Mouse (Mus musculus): ENCODE results near the gene Veph1. TPM values are rescaled to one million over a fixed set of nuclear protein-coding genes. Genes with fewer than 3 reads are reported as not detected.

Gene Veph1
- total and polyA plus RNA-seq, 2 experiments from 2014 or later = 1.4 to 2.4 TPM

- Histone ChIP-seq H3K4me2 (ENCODE audit: low read depth, low read length, poor library complexity, severe bottlenecking) (no peak overlapping the region), H3K4me1 (ENCODE audit: insufficient read depth, low read length) (no peaks in the 10 kb centered on the region), H3K9me3 (ENCODE audit: low read length) (no peaks in the 10 kb centered on the region), H3K4me3 (ENCODE audit: low read depth, low read length) (no peak overlapping the region), H3K36me3 (ENCODE audit: insufficient read depth, low read length) (no peaks in the 10 kb centered on the region), H3K27me3 (ENCODE audit: insufficient read depth, low read length) (no peaks in the 10 kb centered on the region), H3K9ac (replicated peaks; ENCODE audit: low read length, poor library complexity, severe bottlenecking) (no peak overlapping the region), H3K27ac (ENCODE audit: low read depth, low read length) (no peak overlapping the region)
- DNase-seq (ENCODE audit: low spot score) (no peak), ATAC-seq (ENCODE audit: low FRiP score) (no peak)
- 53% methylated on average over 3 of the region's 3 CpGs for WGBS
- TF ChIP-seq CTCF (IDR thresholded peaks at IDR 0.05) = no peak
These were observed 194.1 kb downstream of the Veph1 start for GRCm38 (mm10) chr3:66102599-66102932.

GRCm38 (mm10) chr3:66101809-66102598 lies 194.6 kb downstream of the Veph1 start:
- 39% methylated on average over 11 of the region's 11 CpGs for WGBS
- H3K27ac ChIP-seq (ENCODE audit: low read depth, low read length) = no peak overlapping the region
- no peaks in the 10 kb centered on the region for H3K27me3 ChIP-seq (ENCODE audit: insufficient read depth, low read length)
- no peaks in the 10 kb centered on the region for H3K4me1 ChIP-seq (ENCODE audit: insufficient read depth, low read length)
- H3K4me2 ChIP-seq (ENCODE audit: low read depth, low read length, poor library complexity, severe bottlenecking) = no peak overlapping the region
- no peaks in the 10 kb centered on the region for H3K9me3 ChIP-seq (ENCODE audit: low read length)
- no peak for TF ChIP-seq CTCF (IDR thresholded peaks at IDR 0.05)
- H3K4me3 ChIP-seq (ENCODE audit: low read depth, low read length) = no peak overlapping the region
- DNase-seq (ENCODE audit: low spot score) (no peak), ATAC-seq (ENCODE audit: low FRiP score) (peak; percentile 62)
- H3K36me3 ChIP-seq (ENCODE audit: insufficient read depth, low read length) = no peaks in the 10 kb centered on the region
- H3K9ac ChIP-seq (replicated peaks; ENCODE audit: low read length, poor library complexity, severe bottlenecking) = no peak overlapping the region

GRCm38 (mm10) chr3:66101074-66101473 lies 195.6 kb downstream of the Veph1 start:
- Histone ChIP-seq H3K4me2 (ENCODE audit: low read depth, low read length, poor library complexity, severe bottlenecking) (no peak overlapping the region), H3K27me3 (ENCODE audit: insufficient read depth, low read length) (no peaks in the 10 kb centered on the region), H3K27ac (ENCODE audit: low read depth, low read length) (no peak overlapping the region), H3K4me3 (ENCODE audit: low read depth, low read length) (no peak overlapping the region), H3K4me1 (ENCODE audit: insufficient read depth, low read length) (no peaks in the 10 kb centered on the region), H3K9ac (replicated peaks; ENCODE audit: low read length, poor library complexity, severe bottlenecking) (no peak overlapping the region), H3K9me3 (ENCODE audit: low read length) (no peaks in the 10 kb centered on the region), H3K36me3 (ENCODE audit: insufficient read depth, low read length) (no peaks in the 10 kb centered on the region)
- WGBS = 74% methylated on average over 2 of the region's 2 CpGs
- ATAC-seq (ENCODE audit: low FRiP score) (no peak), DNase-seq (ENCODE audit: low spot score) (no peak)
- TF ChIP-seq CTCF (IDR thresholded peaks at IDR 0.05) = no peak

- no peak overlapping the region for H3K27ac ChIP-seq (ENCODE audit: low read depth, low read length)
- no peaks in the 10 kb centered on the region for H3K9me3 ChIP-seq (ENCODE audit: low read length)
- DNase-seq (ENCODE audit: low spot score) (no peak), ATAC-seq (ENCODE audit: low FRiP score) (no peak)
- TF ChIP-seq CTCF (IDR thresholded peaks at IDR 0.05) = no peak
- no peak overlapping the region for H3K4me2 ChIP-seq (ENCODE audit: low read depth, low read length, poor library complexity, severe bottlenecking)
- no peaks in the 10 kb centered on the region for H3K27me3 ChIP-seq (ENCODE audit: insufficient read depth, low read length)
- WGBS = 78% methylated on average over 2 of the region's 2 CpGs
- no peaks in the 10 kb centered on the region for H3K4me1 ChIP-seq (ENCODE audit: insufficient read depth, low read length)
- no peak overlapping the region for H3K4me3 ChIP-seq (ENCODE audit: low read depth, low read length)
- no peak overlapping the region for H3K9ac ChIP-seq (replicated peaks; ENCODE audit: low read length, poor library complexity, severe bottlenecking)
- no peaks in the 10 kb centered on the region for H3K36me3 ChIP-seq (ENCODE audit: insufficient read depth, low read length)
These were observed 204.9 kb downstream of the Veph1 start for GRCm38 (mm10) chr3:66091746-66092145.

- Histone ChIP-seq H3K36me3 (ENCODE audit: insufficient read depth, low read length) (no peaks in the 10 kb centered on the region), H3K27ac (ENCODE audit: low read depth, low read length) (no peak overlapping the region), H3K4me2 (ENCODE audit: low read depth, low read length, poor library complexity, severe bottlenecking) (no peak overlapping the region), H3K4me3 (ENCODE audit: low read depth, low read length) (no peak overlapping the region), H3K4me1 (ENCODE audit: insufficient read depth, low read length) (no peaks in the 10 kb centered on the region), H3K9me3 (ENCODE audit: low read length) (no peaks in the 10 kb centered on the region), H3K9ac (replicated peaks; ENCODE audit: low read length, poor library complexity, severe bottlenecking) (no peak overlapping the region), H3K27me3 (ENCODE audit: insufficient read depth, low read length) (no peaks in the 10 kb centered on the region)
- WGBS = 81% methylated on average over 7 of the region's 7 CpGs
- no peak for TF ChIP-seq CTCF (IDR thresholded peaks at IDR 0.05)
- ATAC-seq (ENCODE audit: low FRiP score) (no peak), DNase-seq (ENCODE audit: low spot score) (no peak)
These were observed 209.0 kb downstream of the Veph1 start for GRCm38 (mm10) chr3:66087608-66088007.

GRCm38 (mm10) chr3:66083856-66084255 lies 212.8 kb downstream of the Veph1 start:
- H3K9me3 ChIP-seq (ENCODE audit: low read length) = no peaks in the 10 kb centered on the region
- H3K4me1 ChIP-seq (ENCODE audit: insufficient read depth, low read length) = no peaks in the 10 kb centered on the region; the same call in 1 of the 2 replicates
- no peaks in the 10 kb centered on the region for H3K36me3 ChIP-seq (ENCODE audit: insufficient read depth, low read length)
- ATAC-seq (ENCODE audit: low FRiP score) (no peak), DNase-seq (ENCODE audit: low spot score) (no peak)
- H3K9ac ChIP-seq (replicated peaks; ENCODE audit: low read length, poor library complexity, severe bottlenecking) = no peak overlapping the region
- H3K4me2 ChIP-seq (ENCODE audit: low read depth, low read length, poor library complexity, severe bottlenecking) = no peak overlapping the region
- no peak overlapping the region for H3K27ac ChIP-seq (ENCODE audit: low read depth, low read length)
- H3K27me3 ChIP-seq (ENCODE audit: insufficient read depth, low read length) = no peaks in the 10 kb centered on the region
- no peak for TF ChIP-seq CTCF (IDR thresholded peaks at IDR 0.05)
- 85% methylated on average over 3 of the region's 3 CpGs for WGBS
- no peak overlapping the region for H3K4me3 ChIP-seq (ENCODE audit: low read depth, low read length)

Data from midbrain, postnatal 0 days (tissue).